Mouse (Mus musculus) embryo, embryonic 9.5 days (tissue): ENCODE measurements around the gene Kcna2.

Experiments used
- DNase-seq: peaks from one replicate; pipeline ENCODE4 v3.0.0-alpha.2; 2017; ENCODE audit errors: extremely low spot score

Gene Kcna2

GRCm38 (mm10) chr3:107100811-107101455, at the start of gene Kcna2:
Gene Kcna2, plus strand, starts transcription at chr3:107101146.
- DNase-seq, result no peak

- DNase-seq, result no peak
Measured at GRCm38 (mm10) chr3:107061468-107061867, 39.5 kb upstream of the Kcna2 start.

GRCm38 (mm10) chr3:107062771-107063170, 38.2 kb upstream of the Kcna2 start:
- DNase-seq, result no peak

- DNase-seq, result no peak
Measured at GRCm38 (mm10) chr3:107065510-107066095, 35.3 kb upstream of the Kcna2 start.

GRCm38 (mm10) chr3:107066165-107066850, 34.6 kb upstream of the Kcna2 start:
- no peak for DNase-seq

- no peak for DNase-seq
Measured at GRCm38 (mm10) chr3:107067245-107067644, 33.7 kb upstream of the Kcna2 start.

- no peak for DNase-seq
Measured at GRCm38 (mm10) chr3:107073863-107074262, 27.1 kb upstream of the Kcna2 start.

GRCm38 (mm10) chr3:107075705-107076104, 25.2 kb upstream of the Kcna2 start:
- no peak for DNase-seq

GRCm38 (mm10) chr3:107076658-107077057, 24.3 kb upstream of the Kcna2 start:
- peak; percentile 6 for DNase-seq

- DNase-seq, result no peak
Measured at GRCm38 (mm10) chr3:107077101-107077500, 23.8 kb upstream of the Kcna2 start.

- DNase-seq, result no peak
Measured at GRCm38 (mm10) chr3:107080803-107081202, 20.1 kb upstream of the Kcna2 start.

GRCm38 (mm10) chr3:107081227-107081626, 19.7 kb upstream of the Kcna2 start:
- peak; percentile 15 for DNase-seq

- no peak for DNase-seq
Measured at GRCm38 (mm10) chr3:107084586-107084985, 16.4 kb upstream of the Kcna2 start.

- no peak for DNase-seq
Measured at GRCm38 (mm10) chr3:107087410-107087809, 13.5 kb upstream of the Kcna2 start.

- no peak for DNase-seq
Measured at GRCm38 (mm10) chr3:107088820-107089219, 12.1 kb upstream of the Kcna2 start.

GRCm38 (mm10) chr3:107089475-107089874, 11.5 kb upstream of the Kcna2 start:
- DNase-seq, result no peak

GRCm38 (mm10) chr3:107090001-107090400, 10.9 kb upstream of the Kcna2 start:
- no peak for DNase-seq

GRCm38 (mm10) chr3:107090403-107091150, 10.4 kb upstream of the Kcna2 start:
- DNase-seq, result no peak

GRCm38 (mm10) chr3:107094028-107094427, 6.9 kb upstream of the Kcna2 start:
- peak; percentile 41 for DNase-seq

- DNase-seq, result no peak
Measured at GRCm38 (mm10) chr3:107096269-107096731, 4.6 kb upstream of the Kcna2 start.

GRCm38 (mm10) chr3:107099866-107100265, 1.1 kb upstream of the Kcna2 start:
- no peak for DNase-seq

- DNase-seq, result no peak
Measured at GRCm38 (mm10) chr3:107101456-107101786, 475 bp downstream of the Kcna2 start.
